Mouse (Mus musculus) embryonic stem cell, embryonic (primary cell): ENCODE results near the gene Rin3.

Experiments
- CTCF ChIA-PET, 4 experiments: fragments of 300-600 bp in 2 of 4; fragments of 350-600 bp in 2 of 4; sonication (Branson Sonifier 250); formaldehyde crosslinking; loops; one replicate each; lab custom pipeline; 2022; ENCODE audit warnings: inconsistent platforms in 2 of 4; lab: Charles Lee
- POLR2A ChIA-PET, 4 experiments: fragments of 300-600 bp in 2 of 4; fragments of 350-600 bp in 2 of 4; sonication (Branson Sonifier 250); formaldehyde crosslinking; loops; one replicate each; lab custom pipeline; 2022; ENCODE audit warnings: antibody characterized with exemption in 4 of 4, inconsistent platforms in 1 of 4; lab: Charles Lee

Gene Rin3

DNA sequence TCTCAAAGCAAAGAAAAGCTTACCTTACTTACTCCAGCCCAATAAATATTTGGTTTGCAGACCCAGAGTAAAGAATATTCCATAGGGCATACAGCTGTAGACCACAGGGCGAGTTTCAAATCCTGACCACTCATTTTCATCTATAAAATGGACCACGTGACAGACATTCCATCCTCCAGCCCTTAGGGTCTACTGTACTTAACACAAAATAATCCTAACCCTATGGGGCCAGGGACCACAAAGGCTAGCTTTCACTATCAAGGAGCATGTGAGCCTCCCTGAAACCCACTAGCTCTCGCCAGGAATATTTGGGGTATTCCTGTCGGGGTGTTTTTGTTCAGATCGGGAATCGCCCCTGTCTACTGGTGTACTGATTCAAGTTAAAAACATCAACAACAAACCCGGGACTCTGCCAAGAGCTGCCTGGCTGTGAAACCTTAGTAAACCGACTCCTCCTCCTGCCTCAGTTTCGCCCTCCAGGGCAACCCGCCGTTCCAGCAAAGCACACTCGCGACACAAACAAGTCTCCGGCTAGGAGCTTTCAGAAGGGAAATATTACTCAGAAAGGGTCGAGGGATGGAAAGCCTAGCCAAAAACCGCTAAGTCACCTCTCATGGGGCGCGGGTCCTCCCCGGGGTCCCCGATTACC is 156.3 kb downstream of the Rin3 start:
- ChIA-PET POLR2A (interaction anchor here (0.6 to 4.2 kb wide), 45 partner anchors 9 to 872 kb away, joined by 3 to 27 read pairs (median 4); partner anchors contain the start of genes Golga5 (in 3 of the 4), Atxn3 (in 1 of the 4), Gm28051 (in 1 of the 4) and Gon7 (in 1 of the 4)), CTCF (interaction anchor here (0.5 to 3.0 kb wide), 17 partner anchors 9 to 870 kb away, joined by 3 to 10 read pairs (median 3); partner anchors contain the start of genes Golga5 (in 2 of the 4) and Itpk1 (in 1 of the 4))

GRCm38 (mm10) chr12:102439632-102440023 is 156.8 kb downstream of the Rin3 start, which contains the start of gene Lgmn:
Gene Lgmn (minus strand): TSS chr12:102439813.
- ChIA-PET POLR2A (interaction anchor here (0.6 to 4.2 kb wide), 49 partner anchors 9 to 872 kb away, joined by 3 to 27 read pairs (median 4); partner anchors contain the start of genes Golga5 (in 3 of the 4), Trip11 (in 2 of the 4), Atxn3 (in 1 of the 4) and Cpsf2 (in 1 of the 4)), CTCF (interaction anchor here (0.8 to 3.0 kb wide), 18 partner anchors 9 to 565 kb away, joined by 3 to 10 read pairs (median 4); partner anchors contain the start of genes Golga5 (in 2 of the 4) and Itpk1 (in 1 of the 4))
